Mouse (Mus musculus) forebrain, postnatal 0 days (tissue): ENCODE results near the gene Ryr2. TPM values are rescaled to one million over a fixed set of nuclear protein-coding genes. Genes with fewer than 3 reads are reported as not detected.

Experiments
- ATAC-seq: fragments of 200-750 bp; cut with Nextera tagmentation; 2 replicates; pipeline ENCODE4 v1.8.0; 2017; ENCODE audit warnings: mild to moderate bottlenecking, moderate library complexity
- DNase-seq: peaks from one replicate; pipeline ENCODE4 v3.0.0-alpha.2; 2015
- H3K27ac ChIP-seq: fragments of 300-500 bp; sonication (generic); 2 replicates; pipeline ENCODE4 v1.5.1; 2014; ENCODE audit warnings: low read depth, mild to moderate bottlenecking, antibody characterized with exemption, low read length, moderate library complexity, mixed read lengths
- H3K27me3 ChIP-seq: fragments of 300-500 bp; sonication (generic); 2 replicates; pipeline ENCODE4 v1.6.1; 2014; ENCODE audit warnings: mild to moderate bottlenecking, low read length, mixed read lengths; ENCODE audit not compliant: insufficient read depth
- H3K36me3 ChIP-seq: fragments of 300-500 bp; sonication (generic); 2 replicates; pipeline ENCODE4 v1.6.1; 2014; ENCODE audit warnings: mild to moderate bottlenecking, moderate library complexity; ENCODE audit not compliant: insufficient read depth
- H3K4me1 ChIP-seq: fragments of 300-500 bp; sonication (generic); 2 replicates; pipeline ENCODE4 v1.6.1; 2014; ENCODE audit warnings: antibody characterized with exemption; ENCODE audit not compliant: insufficient read depth
- H3K4me2 ChIP-seq: fragments of 300-500 bp; sonication (generic); 2 replicates; pipeline ENCODE4 v1.6.1; 2014; ENCODE audit warnings: low read depth, mild to moderate bottlenecking, moderate library complexity
- H3K4me3 ChIP-seq: fragments of 300-500 bp; sonication (generic); 2 replicates; pipeline ENCODE4 v1.5.1; 2014; ENCODE audit warnings: low read depth, low read length, mixed read lengths
- H3K9ac ChIP-seq: fragments of 300-500 bp; sonication (generic); 2 replicates; pipeline ENCODE4 v1.6.1; 2014; ENCODE audit warnings: mild to moderate bottlenecking
- H3K9me3 ChIP-seq: fragments of 300-500 bp; sonication (generic); 2 replicates; pipeline ENCODE4 v1.6.1; 2016; ENCODE audit warnings: low read length
- CTCF ChIP-seq: sonication (generic); IDR thresholded peaks from 2 replicates; pipeline ENCODE4 v1.5.1; 2016; ENCODE audit warnings: antibody characterized with exemption, control low read depth, low read depth
- WGBS: fragments of 180-500 bp; shearing (Covaris S2); extraction: QIAGEN DNeasy Blood & Tissue Kit; methylation state at CpG from one replicate; pipeline ENCODE4 v1.1.7; 2014; 5-methylcytosine and 5-hydroxymethylcytosine counted together
- polyA plus RNA-seq: library from polyadenylated mRNA; unstranded; fragments of >200 nt; fragmentation: Nextera tagmentation; extraction: Ambion mirVana; gene quantifications from 2 replicates; pipeline ENCODE4 v1.2.1, GENCODE M21; 2015
- total RNA-seq: library from RNA; depleted of rRNA; stranded (reverse); fragments of >200 nt; gene quantifications from 2 replicates; pipeline ENCODE4 v1.2.3, GENCODE M21; 2014

Ryr2 gene
- total and polyA plus RNA-seq, 2 experiments from 2014 or later: 2.1 to 22.8 TPM

- Histone ChIP-seq H3K9ac (no peak overlapping the region), H3K36me3 (no peaks in the 10 kb centered on the region), H3K4me3 (no peak overlapping the region), H3K4me1 (no peaks in the 10 kb centered on the region), H3K27ac (no peak overlapping the region), H3K9me3 (no peaks in the 10 kb centered on the region), H3K4me2 (no peak overlapping the region), H3K27me3 (no peaks in the 10 kb centered on the region)
- DNase-seq (no peak), ATAC-seq (no peak)
- TF ChIP-seq CTCF: no peak
- 62% methylated on average over 2 of the region's 2 CpGs for WGBS
Measured at GRCm38 (mm10) chr13:11868979-11869378, 237.8 kb downstream of the Ryr2 start.

GRCm38 (mm10) chr13:11868056-11868455, 238.7 kb downstream of the Ryr2 start:
- no peak for TF ChIP-seq CTCF
- Histone ChIP-seq H3K4me2 (no peak overlapping the region), H3K27me3 (no peaks in the 10 kb centered on the region), H3K9me3 (no peaks in the 10 kb centered on the region), H3K36me3 (no peaks in the 10 kb centered on the region), H3K27ac (no peak overlapping the region), H3K9ac (no peak overlapping the region), H3K4me3 (no peak overlapping the region), H3K4me1 (no peaks in the 10 kb centered on the region)
- DNase-seq (no peak), ATAC-seq (no peak)
- WGBS: 80% methylated on average over 7 of the region's 7 CpGs

- Histone ChIP-seq H3K36me3 (no peaks in the 10 kb centered on the region), H3K9me3 (no peaks in the 10 kb centered on the region), H3K27ac (no peak overlapping the region), H3K27me3 (no peaks in the 10 kb centered on the region), H3K4me1 (no peaks in the 10 kb centered on the region), H3K4me3 (no peak overlapping the region), H3K4me2 (no peak overlapping the region), H3K9ac (no peak overlapping the region)
- ATAC-seq: no peak
- TF ChIP-seq CTCF: no peak
- WGBS: 82% methylated on average over 3 of the region's 3 CpGs
- DNase-seq: no peak
Measured at GRCm38 (mm10) chr13:11865261-11865660, 241.5 kb downstream of the Ryr2 start.

- WGBS: 88% methylated on average over 3 of the region's 3 CpGs
- Histone ChIP-seq H3K9ac (no peak overlapping the region), H3K4me1 (no peaks in the 10 kb centered on the region), H3K36me3 (no peaks in the 10 kb centered on the region), H3K27ac (no peak overlapping the region), H3K27me3 (no peaks in the 10 kb centered on the region), H3K4me3 (no peak overlapping the region), H3K4me2 (no peak overlapping the region), H3K9me3 (no peaks in the 10 kb centered on the region)
- TF ChIP-seq CTCF: no peak
- ATAC-seq (no peak), DNase-seq (no peak)
Measured at GRCm38 (mm10) chr13:11851691-11852090, 255.1 kb downstream of the Ryr2 start.

GRCm38 (mm10) chr13:11843889-11844288, 262.9 kb downstream of the Ryr2 start:
- no peak overlapping the region for H3K4me3 ChIP-seq
- ATAC-seq: no peak

GRCm38 (mm10) chr13:11837870-11838269, 268.9 kb downstream of the Ryr2 start:
- Histone ChIP-seq H3K4me3 (no peak overlapping the region), H3K9ac (no peak overlapping the region), H3K36me3 (no peaks in the 10 kb centered on the region), H3K4me2 (no peak overlapping the region), H3K27me3 (no peaks in the 10 kb centered on the region), H3K4me1 (no peaks in the 10 kb centered on the region), H3K9me3 (no peaks in the 10 kb centered on the region), H3K27ac (no peak overlapping the region)
- no peak for TF ChIP-seq CTCF
- ATAC-seq (no peak), DNase-seq (no peak)
- WGBS: 91% methylated on average over 3 of the region's 3 CpGs

More at GRCm38 (mm10) chr13:11843889-11844288, 262.9 kb downstream of the Ryr2 start:
- no peak for DNase-seq
- no peak for TF ChIP-seq CTCF
- H3K9ac ChIP-seq: no peak overlapping the region
- H3K9me3 ChIP-seq: no peaks in the 10 kb centered on the region
- no peak overlapping the region for H3K27ac ChIP-seq
- WGBS: 81% methylated on average over 1 of the region's 1 CpGs
- no peaks in the 10 kb centered on the region for H3K27me3 ChIP-seq
- H3K4me2 ChIP-seq: no peak overlapping the region
- no peaks in the 10 kb centered on the region for H3K36me3 ChIP-seq
- no peaks in the 10 kb centered on the region for H3K4me1 ChIP-seq

GRCm38 (mm10) chr13:11837152-11837551, 269.6 kb downstream of the Ryr2 start:
- no peak overlapping the region for H3K9ac ChIP-seq
- H3K4me1 ChIP-seq: no peaks in the 10 kb centered on the region
- ATAC-seq (no peak), DNase-seq (no peak)
- 92% methylated on average over 4 of the region's 4 CpGs for WGBS
- H3K36me3 ChIP-seq: no peaks in the 10 kb centered on the region
- H3K9me3 ChIP-seq: no peaks in the 10 kb centered on the region
- no peak overlapping the region for H3K4me2 ChIP-seq
- TF ChIP-seq CTCF: no peak
- no peak overlapping the region for H3K4me3 ChIP-seq
- H3K27me3 ChIP-seq: no peaks in the 10 kb centered on the region
- H3K27ac ChIP-seq: no peak overlapping the region
